Mouse (Mus musculus) megakaryocyte, adult 5-6 weeks (primary cell): ENCODE data around the gene Ube2f. TPM values are rescaled to one million over a fixed set of nuclear protein-coding genes. Genes with fewer than 3 reads are reported as not detected.

Source experiments
- ATAC-seq: 2 replicates; pipeline ENCODE4 v1.8.0; 2016; ENCODE audit warnings: mild to moderate bottlenecking, inconsistent platforms; ENCODE audit not compliant: poor library complexity, severe bottlenecking
- total RNA-seq, 2 experiments: library from RNA; stranded (forward) in 1 of 2; stranded (reverse) in 1 of 2; fragments of 153-499, 151-499 nt in 1 of 2; fragments of 221-1000, 200-1000 nt in 1 of 2; gene quantifications; 2 replicates each; pipeline versions ENCODE4 v1.2.3 to v1.2.4; 2015 to 2017

Ube2f gene
- total RNA-seq, 2 experiments from 2014 or later, result 59.1 to 117 TPM

GRCm38 (mm10) chr1:91295544-91295943, 45.4 kb downstream of the Ube2f start:
- no peak for ATAC-seq

GRCm38 (mm10) chr1:91297799-91298744, 48.0 kb downstream of the Ube2f start, which contains the start of gene Scly:
TSS of gene Scly (plus strand) at chr1:91298338.
- ATAC-seq, result peak; percentile 97

GRCm38 (mm10) chr1:91299026-91299706, 49.1 kb downstream of the Ube2f start:
- no peak for ATAC-seq

GRCm38 (mm10) chr1:91299707-91300426, 49.8 kb downstream of the Ube2f start:
- no peak for ATAC-seq

GRCm38 (mm10) chr1:91301206-91301920, 51.3 kb downstream of the Ube2f start:
- no peak for ATAC-seq

GRCm38 (mm10) chr1:91302021-91302420, 51.9 kb downstream of the Ube2f start:
- no peak for ATAC-seq

GRCm38 (mm10) chr1:91304621-91305020, 54.5 kb downstream of the Ube2f start:
- ATAC-seq, result no peak

- ATAC-seq, result no peak
These were observed 59.4 kb downstream of the Ube2f start for GRCm38 (mm10) chr1:91309366-91310085.

GRCm38 (mm10) chr1:91312273-91312672, 62.2 kb downstream of the Ube2f start:
- ATAC-seq, result no peak

- ATAC-seq, result no peak
These were observed 63.1 kb downstream of the Ube2f start for GRCm38 (mm10) chr1:91313251-91313650.

GRCm38 (mm10) chr1:91317656-91318055, 67.6 kb downstream of the Ube2f start:
- no peak for ATAC-seq

GRCm38 (mm10) chr1:91321760-91322438, 71.8 kb downstream of the Ube2f start, which contains the start of gene Espnl:
TSS of gene Espnl (plus strand) at chr1:91322075.
- peak; percentile 33; the same call in 1 of the 2 replicates for ATAC-seq

GRCm38 (mm10) chr1:91324646-91325045, 74.5 kb downstream of the Ube2f start:
- no peak for ATAC-seq

- no peak for ATAC-seq
These were observed 75.5 kb downstream of the Ube2f start for GRCm38 (mm10) chr1:91325488-91326042.

- no peak for ATAC-seq
These were observed 82.0 kb downstream of the Ube2f start for GRCm38 (mm10) chr1:91332102-91332501.

- ATAC-seq, result no peak
These were observed 83.5 kb downstream of the Ube2f start for GRCm38 (mm10) chr1:91333582-91333981.

- no peak for ATAC-seq
These were observed 87.3 kb downstream of the Ube2f start for GRCm38 (mm10) chr1:91337355-91337754.
